Mouse (Mus musculus) telencephalon, adult 2 months (tissue): ENCODE measurements at regions not wholly inside any gene's neighbourhood (a gene's known extent, or its start where the extent isn't known, plus 50 kb on each side); places are given as distances from the start of the nearest gene placed in this dataset.
A peak's percentile ranks its signal among the peaks of the same experiment; 100 is the strongest.

Source experiments
- DNase-seq: peaks from one replicate; pipeline ENCODE4 v3.0.0-alpha.2; 2011; ENCODE audit warnings: low read depth, low spot score

DNA sequence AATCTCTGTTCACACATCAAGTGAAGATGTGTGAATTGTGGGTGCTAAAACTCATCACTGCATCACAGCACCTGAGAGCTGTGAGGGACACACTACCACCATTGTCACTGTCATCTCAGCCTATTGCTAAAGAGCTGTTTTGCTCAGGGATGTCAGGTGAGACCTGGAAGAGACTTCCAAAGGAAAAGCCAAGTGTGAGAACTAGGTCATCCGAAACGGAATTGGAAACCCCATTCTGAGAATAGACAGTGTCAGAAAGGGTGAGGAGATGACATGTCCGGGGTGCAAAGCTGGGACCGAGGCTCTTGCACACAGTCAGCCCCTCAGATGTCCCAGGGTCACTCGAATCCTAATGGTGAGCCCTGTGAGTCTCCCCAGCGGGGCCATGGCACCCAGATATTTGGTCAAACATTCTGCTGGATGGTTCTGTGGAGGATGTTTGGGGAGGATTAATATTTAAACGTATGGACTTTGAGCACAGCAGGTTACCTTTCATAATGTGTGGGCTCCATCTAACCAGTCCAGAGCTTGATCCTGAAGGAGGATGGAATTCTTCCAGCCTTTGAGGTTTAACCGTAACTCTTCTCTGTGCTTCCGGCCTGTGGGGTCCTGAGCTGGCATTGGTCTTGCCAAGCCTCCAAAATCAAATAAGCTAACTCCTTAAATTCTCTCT lies 150.3 kb downstream of the Rpl14 start:
- DNase-seq, result no peak

DNA sequence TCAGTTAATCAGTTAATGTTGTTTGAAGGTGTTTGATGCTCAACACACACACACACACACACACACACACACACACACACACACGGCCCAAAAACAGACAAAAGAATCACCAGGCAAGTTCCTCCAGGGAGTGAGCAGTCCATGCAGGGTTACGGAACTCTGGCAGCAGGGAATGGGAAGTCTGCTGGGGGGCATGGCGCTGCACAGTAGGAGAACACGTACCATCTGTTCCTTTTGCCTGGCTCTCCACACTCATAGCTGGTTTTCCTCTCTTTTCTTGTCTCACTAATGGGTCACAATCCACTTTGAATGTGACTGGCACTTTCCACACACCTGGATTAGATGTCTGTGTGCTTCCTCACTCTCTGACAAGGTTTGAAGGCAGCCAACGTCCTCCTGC lies 151.8 kb downstream of the Rpl14 start:
- no peak for DNase-seq

- DNase-seq, result no peak
Measured at GRCm38 (mm10) chr9:120731952-120732622, 160.8 kb downstream of the Rpl14 start.

GRCm38 (mm10) chr9:120732650-120733293 lies 161.5 kb downstream of the Rpl14 start:
- DNase-seq, result no peak

DNA sequence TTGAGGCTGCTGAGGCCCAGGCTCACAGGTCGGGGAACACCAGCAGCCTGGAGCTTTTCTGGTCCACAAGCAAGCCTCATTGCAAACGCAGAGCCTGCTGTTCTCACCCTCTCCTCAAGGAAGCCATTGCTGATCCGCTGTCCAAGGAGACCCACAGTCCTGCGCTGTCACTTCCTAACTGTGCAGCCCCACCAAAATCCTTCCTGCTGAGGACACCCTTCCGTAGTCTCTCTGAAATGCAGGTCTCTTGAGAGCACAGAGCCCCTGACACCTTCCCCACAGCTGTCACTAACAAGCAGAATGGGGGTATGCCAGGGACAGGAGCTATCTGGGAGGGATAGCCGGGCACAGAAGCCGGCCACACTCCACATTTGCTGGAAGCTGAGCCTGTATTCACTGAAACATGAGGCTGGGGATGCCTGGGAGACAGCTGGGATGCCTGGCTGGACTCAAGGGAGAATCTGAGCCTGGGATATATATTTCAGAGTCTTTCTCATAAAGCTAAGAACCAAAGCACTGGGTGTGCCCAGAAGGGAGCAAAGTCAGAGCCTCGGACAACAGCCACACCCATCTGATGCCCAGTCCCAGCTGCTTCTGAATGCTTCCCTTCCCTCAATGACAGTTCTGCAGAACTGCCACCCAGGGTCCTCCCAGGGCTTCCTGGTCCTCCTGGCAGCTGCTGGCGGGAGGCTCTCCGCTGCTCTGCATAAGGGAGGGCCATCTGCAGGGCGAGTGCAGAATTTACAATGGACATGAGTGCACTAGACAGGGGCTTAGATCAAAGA lies 162.6 kb downstream of the Rpl14 start:
- no peak for DNase-seq

- no peak for DNase-seq
Measured at GRCm38 (mm10) chr9:120735217-120735616, 164.0 kb downstream of the Rpl14 start.

DNA sequence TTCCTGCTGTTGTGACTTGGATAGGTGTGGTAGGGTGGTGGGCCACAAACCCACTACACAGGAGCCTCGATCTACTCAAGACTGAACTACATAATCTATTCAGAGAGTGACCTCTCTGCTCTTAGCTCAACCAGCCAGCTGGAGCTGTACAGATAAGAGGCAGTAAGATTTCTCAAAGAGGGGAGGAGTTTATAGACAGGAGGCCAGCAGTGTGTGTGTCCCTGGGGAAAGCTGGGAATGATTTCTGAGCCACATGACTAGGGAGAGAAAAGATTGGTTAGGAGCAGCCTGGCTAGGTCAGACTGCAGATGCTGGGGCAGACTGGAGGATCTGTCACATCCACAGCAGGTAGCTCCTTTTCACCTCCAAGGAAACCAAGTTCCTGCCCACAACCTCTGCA lies 166.7 kb downstream of the Rpl14 start:
- DNase-seq, result no peak

DNA sequence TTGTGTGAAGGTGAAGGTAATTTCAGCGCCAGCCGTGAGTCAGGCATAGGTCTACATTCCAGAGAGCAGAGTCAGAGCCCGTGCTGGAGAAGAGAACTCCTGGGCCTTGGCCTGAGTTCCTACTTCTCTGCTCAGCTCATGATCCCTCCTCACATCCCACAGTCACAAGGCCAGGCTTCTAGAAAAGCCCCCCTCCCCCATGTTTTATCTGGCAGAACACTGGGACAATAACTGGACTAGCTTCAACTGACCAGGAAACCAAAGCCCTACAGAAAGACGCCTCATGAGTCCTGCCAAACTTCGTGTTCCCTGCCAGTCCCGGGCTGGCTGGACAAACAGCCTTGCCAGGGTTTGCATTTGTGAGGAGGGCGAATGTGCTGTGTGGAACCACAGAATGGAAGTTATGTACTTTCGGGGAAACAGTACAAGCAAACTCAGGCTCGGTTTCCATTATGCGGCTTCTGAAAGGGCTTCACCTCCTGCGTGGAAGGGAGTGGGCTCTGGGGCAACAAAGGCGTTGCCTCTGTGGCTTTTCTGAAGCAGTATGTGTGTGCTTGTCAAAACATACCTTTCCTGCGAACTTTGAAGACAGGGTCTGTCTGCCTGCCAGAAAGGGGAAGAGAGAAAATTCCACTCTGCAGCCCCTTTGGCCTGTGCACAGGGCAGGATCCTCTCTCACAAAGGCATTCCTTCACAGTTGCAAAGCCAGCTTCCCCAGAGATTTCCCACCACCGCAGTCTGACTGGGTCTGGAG lies 168.1 kb downstream of the Rpl14 start:
- DNase-seq, result no peak

DNA sequence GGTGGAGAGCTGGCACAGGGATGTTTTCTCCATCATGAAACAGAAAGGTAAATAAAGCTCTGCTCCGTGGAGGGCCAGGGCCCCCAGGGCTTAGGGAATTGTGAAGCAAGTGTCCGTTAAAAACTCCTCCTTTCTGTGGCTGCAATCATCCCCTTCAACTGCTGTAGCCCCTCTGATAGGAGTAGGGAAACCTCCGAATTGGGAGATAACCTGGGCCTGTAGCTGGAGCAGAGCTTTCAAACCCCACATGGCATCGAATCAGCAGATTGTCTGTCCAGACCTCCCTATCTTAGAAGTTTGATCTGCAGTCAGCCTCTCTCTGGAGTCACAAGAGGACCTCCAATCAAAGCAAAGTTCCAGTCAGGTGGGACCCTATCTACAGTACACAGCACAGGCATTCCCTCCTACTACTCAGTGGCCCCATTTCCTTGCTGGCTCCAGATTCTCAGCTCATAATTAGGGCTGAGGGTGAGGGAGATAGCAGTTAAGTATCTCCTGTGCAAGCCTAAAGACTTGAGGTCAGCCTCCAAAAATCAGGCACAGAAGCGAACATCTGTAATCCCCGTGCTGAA lies 168.8 kb downstream of the Rpl14 start:
- no peak for DNase-seq

DNA sequence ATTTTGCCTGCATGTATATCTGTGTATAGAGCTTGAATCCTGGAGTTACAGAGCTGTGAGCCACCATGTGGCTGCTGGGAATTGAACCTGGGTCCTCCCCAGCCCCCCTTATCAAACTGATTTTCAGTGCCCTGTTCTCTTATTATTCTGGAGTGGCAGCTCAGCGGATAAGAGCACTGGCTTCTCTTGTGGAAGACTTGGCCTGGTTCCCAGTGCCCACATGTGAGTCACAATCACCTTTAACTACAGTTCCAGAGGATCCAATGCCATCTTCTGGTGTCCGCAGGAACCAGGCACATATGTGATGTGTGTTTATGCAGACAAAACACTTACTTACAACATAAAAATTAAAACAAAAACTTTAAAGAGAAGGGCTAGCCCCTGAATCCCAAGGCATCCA lies 170.3 kb downstream of the Rpl14 start:
- no peak for DNase-seq

GRCm38 (mm10) chr9:120743455-120743854 lies 172.2 kb downstream of the Rpl14 start:
- DNase-seq, result no peak

- no peak for DNase-seq
Measured at GRCm38 (mm10) chr9:120745674-120746073, 174.4 kb downstream of the Rpl14 start.

GRCm38 (mm10) chr9:120750820-120751219 lies 178.2 kb upstream of the Ctnnb1 start:
- no peak for DNase-seq

GRCm38 (mm10) chr9:120751686-120752484 lies 177.1 kb upstream of the Ctnnb1 start:
- DNase-seq, result no peak

DNA sequence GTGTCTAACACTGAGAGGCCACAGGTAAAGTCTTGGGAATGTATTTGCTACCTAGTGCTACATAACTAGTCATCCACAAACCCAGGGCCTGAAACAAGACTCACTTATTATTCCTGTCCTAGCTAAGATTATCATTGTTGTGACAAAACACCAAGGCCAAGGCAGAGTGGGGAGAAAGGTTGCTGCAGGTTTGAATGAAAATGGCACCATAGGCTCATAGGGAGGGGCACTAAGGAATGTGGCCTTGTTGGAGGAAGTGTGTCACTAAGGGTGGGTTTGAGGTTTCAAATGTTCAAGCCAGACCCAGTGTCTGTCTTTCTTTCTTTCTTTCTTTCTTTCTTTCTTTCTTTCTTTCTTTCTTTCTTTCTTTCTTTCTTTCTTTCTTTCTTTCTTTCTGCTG lies 174.9 kb upstream of the Ctnnb1 start:
- no peak for DNase-seq

DNA sequence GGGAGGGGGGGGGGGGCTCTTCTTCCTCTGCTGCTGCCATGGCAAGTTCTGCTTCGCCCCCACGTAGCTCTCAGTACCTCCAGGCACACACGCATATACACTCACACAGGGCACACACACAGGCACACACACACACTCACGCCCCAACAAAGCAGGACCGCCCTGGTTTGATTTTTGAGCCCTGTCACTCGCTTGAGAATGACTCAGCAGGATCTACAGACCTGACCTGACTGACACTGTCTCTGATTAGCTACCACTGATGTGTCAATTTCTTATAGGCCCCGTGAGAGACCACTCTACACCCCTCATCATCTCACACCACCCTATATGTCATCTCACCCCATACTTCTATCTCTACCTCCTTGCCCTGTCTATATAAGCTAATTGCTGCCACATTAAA lies 173.5 kb upstream of the Ctnnb1 start:
- DNase-seq, result no peak

- DNase-seq, result no peak
Measured at GRCm38 (mm10) chr9:120758003-120758402, 171.0 kb upstream of the Ctnnb1 start.

GRCm38 (mm10) chr9:120758632-120759031 lies 170.4 kb upstream of the Ctnnb1 start:
- DNase-seq, result no peak

DNA sequence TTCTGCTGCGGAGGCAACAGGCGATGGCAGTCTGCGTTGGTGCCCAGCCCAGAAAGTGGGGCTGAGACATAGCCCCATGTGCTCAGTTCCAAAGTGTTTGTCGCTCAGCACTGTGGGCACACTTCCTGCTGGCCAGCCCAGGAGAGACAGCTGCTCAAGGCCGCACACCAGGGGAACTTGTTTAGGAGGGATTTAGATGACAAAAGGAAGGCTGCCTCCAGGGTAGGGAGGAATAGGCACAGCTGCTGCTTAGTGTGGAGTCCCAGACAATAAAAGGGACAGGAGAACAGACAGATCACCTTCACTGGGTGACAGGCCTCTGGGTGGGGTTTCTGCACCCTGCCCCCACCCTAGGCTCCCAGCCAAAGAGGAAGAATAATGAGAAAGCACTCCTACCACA lies 169.2 kb upstream of the Ctnnb1 start:
- peak; percentile 53 for DNase-seq

DNA sequence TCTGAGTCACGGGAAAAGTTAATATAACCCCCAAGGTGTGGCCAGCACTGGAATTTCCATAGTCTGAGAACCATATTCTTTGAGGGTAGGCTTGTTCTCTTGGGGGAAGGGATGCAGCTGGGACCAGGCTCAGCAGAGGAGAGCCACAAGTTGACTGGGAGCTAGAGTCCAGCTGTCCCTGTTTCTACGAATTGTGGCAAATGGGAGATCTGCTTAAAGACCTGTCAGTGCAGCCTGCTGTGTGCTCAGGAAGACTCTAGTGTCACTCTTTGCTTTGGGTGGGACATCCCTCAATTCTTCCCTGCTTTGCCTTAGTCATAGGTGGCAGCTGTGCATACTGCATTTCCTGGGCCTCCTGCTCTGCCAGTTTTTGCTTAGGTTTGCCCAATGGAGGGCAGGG lies 165.2 kb upstream of the Ctnnb1 start:
- DNase-seq, result no peak
